Mouse (Mus musculus): ENCODE data around the gene Tmem131l.
"Not testable (repeated sequence)": the region's sequence is repeated elsewhere in the genome, so short reads cannot be mapped to it uniquely, and the experiment has no call there.

GRCm38 (mm10) chr3:83872853-83873252 is 167.1 kb downstream of the Tmem131l start:
- TF ChIP-seq POLR2A (IDR thresholded peaks at IDR 0.05; ENCODE audit: low read depth, low read length); CTCF (IDR thresholded peaks at IDR 0.05; ENCODE audit: borderline replicate concordance, insufficient read depth, low read length): not testable (repeated sequence)

Data from embryonic fibroblast, embryonic 13.5 days (primary cell).